Mouse (Mus musculus): ENCODE results near the gene Armc9.

- peak; percentile 37; the same call in 1 of the 2 replicates for TF ChIP-seq CTCF (IDR thresholded peaks at IDR 0.05; ENCODE audit: insufficient read depth, low read length)
- TF ChIP-seq POLR2A (IDR thresholded peaks at IDR 0.05; ENCODE audit: borderline replicate concordance, extremely low read depth, low read depth, low read length): no peak
Measured at GRCm38 (mm10) chr1:86301221-86302091, 146.9 kb downstream of the Armc9 start.

All from lung, adult 2 months (tissue).